Mouse (Mus musculus): ENCODE results near the gene Nsun4.

Nsun4 gene

GRCm38 (mm10) chr4:116048130-116048920 lies 5.4 kb downstream of the Nsun4 start:
- in situ Hi-C loops (cut with MboI): no loop called here

DNA sequence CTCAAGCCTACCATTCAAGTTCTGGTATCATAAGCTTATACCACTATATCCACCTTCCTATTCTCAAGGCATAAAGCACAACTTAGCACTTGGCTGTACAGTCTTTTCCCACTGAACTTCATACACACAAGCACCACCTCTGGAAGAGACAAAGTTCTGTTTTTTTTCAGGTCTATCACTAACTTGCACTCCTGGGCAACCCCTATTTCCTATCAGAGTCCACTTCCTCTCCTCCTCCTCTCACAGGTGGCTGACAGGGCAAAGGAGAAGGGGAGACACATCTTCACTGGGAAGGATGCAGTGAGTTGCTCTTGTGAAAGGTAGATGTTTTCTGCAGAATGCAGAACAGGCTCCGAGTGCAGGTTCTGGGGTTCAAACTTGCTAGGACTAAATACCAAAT lies 6.0 kb downstream of the Nsun4 start:
- in situ Hi-C loops (cut with MboI): no loop called here

DNA sequence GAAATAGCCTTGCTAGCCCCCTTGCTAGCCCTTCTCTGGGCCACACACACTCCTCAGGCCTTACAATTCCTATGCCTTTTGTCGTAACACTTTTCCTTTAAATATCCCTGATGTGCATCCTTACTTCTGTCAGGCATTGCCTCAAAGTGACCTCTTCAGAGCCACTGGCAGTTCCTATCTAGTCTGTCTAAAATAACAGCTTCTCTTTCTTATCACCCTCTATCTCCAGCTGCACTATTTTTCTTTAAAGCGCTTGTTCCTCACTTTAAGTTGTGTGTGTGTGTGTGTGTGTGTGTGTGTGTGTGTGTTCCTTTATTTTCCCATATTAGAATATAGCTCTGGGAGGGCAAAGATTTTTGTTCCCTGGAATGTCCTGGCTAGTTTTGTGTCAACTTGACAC lies 7.1 kb downstream of the Nsun4 start:
- in situ Hi-C loops (cut with MboI): no loop called here

DNA sequence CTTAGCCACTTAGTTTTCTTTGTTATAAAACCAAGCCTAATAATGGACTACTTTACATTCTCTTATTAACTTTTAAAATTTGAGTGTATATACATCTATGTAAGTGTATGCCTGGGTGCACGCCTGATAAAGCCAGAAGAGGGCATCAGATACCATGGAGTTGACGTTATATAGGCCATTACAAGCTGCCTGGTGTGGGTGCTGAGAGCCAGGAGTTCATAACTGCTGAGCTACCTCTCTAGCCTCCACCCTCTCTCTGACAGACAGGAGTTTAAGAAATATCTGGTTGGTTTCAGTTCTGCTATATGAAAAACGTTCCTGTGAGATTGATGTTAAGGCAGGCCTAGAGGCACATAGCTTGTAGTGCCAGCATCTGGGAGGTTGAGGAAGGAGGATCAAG lies 11.5 kb downstream of the Nsun4 start:
- in situ Hi-C loops (cut with MboI): no loop called here

DNA sequence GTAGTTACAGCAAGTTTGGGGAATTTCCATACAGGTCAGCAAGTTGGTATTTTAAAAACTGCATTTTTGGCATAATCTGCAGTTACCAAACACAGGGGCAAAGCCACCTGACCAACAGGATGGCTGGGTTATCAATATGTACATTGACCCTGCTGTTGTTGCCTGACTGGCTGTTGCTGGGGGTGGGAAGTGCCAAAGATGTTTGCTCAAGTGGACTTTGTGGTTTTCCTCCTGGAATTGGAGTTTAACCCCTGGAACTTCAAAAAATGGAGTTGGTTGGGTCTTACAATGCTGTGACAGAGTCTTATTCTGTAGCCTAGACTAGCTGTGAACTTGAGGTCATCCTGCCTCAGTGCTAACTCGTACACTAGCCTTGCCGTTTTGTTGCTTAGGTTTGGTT lies 13.2 kb downstream of the Nsun4 start:
- in situ Hi-C loops (cut with MboI): no loop called here

- in situ Hi-C loops (cut with MboI): no loop called here
Measured at GRCm38 (mm10) chr4:116033374-116033773, 20.3 kb downstream of the Nsun4 start.

GRCm38 (mm10) chr4:116032906-116033305 lies 20.8 kb downstream of the Nsun4 start:
- in situ Hi-C loops (cut with MboI): no loop called here

- in situ Hi-C loops (cut with MboI): no loop called here
Measured at GRCm38 (mm10) chr4:116017902-116018746, 35.6 kb downstream of the Nsun4 start, which contains the start of gene Faah. TSS of gene Faah (minus strand) at chr4:116017926.

DNA sequence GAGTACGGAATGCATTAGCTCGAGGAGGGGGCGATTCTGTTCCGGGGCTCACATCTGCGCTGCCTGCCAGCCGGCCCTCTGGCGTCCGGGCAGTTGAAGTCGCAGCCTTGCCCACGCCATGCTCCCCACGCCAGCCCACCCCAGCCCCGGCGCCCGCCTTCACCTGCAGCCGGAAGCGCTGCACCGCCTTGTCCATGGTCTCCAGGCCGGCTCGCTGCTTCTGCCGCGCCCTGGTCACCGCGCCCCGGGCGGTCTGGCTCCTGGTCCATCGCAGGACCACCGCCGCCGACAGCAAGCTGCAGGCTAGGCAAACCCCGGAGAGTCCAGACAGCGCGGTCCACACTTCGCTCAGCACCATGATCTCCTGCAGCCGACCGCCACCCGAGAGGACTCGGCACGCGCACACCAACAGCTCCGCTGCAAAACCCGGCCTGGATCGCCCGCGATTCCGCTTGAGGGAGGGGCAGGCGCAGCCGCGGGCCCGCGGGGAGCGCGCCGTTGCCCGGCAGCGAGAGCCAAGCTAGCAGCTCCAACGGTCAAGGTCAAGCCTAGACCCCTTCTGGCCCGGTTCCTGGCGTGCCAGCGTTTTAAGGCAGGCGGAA lies 36.3 kb downstream of the Nsun4 start:
- in situ Hi-C loops (cut with MboI): no loop called here

DNA sequence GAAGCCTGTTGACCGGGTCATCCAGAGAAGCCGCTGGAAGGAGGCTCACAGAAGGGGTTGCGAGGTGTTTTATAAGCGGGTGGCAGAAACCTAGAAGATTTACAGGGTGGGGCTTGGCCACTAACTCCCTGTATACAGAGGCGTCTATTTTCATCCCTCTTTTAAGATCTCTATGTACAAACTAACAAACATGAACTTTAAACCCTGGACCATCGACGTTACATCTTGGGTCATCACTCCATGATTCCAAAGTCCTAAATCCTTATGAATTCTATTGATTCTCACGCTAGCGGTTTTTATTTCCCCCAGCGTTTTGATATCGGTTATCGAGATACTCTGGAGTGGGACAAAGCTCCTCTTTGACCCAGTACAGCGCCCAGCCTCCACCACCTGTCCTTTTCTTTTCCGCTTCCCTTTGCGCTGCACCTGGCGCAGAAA lies 36.8 kb downstream of the Nsun4 start:
- in situ Hi-C loops (cut with MboI): no loop called here

DNA sequence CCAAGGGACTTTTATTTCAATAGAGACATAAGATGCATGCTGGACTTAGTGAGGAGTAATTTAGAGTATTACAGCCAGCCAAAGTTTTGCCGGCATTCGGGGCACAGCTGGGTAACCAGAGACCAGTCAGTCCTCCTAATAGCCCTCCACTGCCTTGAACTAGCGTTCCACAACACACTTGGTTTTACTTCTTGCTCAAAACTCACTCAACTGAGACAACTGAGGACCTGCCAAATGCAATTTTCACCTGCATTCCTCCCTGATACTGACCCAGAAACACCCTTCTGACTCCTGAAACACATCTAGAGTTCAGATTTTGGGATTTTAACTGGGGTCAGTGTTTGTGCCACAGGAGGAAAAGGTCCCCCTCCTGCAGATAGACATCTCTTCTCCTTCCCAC lies 37.3 kb downstream of the Nsun4 start:
- in situ Hi-C loops (cut with MboI): no loop called here

DNA sequence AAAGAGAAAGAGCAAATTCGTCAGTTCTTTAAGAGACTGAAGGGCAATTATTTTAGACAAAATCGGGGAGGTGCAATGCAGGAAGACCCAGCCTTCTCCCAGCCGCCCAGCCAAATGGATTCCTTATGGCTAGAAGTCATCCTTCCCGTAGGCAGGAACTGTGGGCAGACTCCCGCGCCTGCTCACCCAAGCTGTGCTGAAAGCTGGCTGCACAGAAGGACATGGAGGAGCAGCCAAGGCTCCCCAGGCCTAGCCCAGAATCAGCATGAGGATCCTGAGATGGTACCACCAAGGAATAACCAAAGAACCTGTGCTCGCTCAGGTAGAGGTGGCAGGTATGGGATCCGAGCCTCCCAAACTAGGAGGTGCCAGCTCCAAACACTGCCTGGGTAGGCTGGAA lies 37.7 kb downstream of the Nsun4 start:
- in situ Hi-C loops (cut with MboI): no loop called here

GRCm38 (mm10) chr4:116015502-116015901 lies 38.2 kb downstream of the Nsun4 start:
- in situ Hi-C loops (cut with MboI): no loop called here

DNA sequence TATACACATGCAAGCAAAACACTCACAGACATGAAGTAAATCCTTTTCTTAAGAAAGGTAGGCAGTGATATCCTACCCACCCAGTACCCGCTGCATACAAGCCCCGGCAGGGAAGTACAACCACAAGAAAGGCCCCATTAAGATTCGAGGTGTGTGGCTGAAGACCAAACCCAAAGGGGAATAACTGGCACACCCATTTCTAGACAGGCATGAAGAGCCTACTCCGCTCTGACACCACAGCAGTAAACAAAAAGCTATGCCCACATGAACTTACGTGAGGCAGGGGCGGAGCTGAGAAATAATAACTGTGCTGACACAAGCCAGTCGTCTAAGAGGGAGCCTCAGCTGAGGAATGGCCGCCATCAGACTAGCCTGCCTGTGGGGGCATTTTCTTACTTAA lies 43.5 kb downstream of the Nsun4 start:
- in situ Hi-C loops (cut with MboI): no loop called here

GRCm38 (mm10) chr4:116001206-116001605 lies 52.5 kb downstream of the Nsun4 start:
- in situ Hi-C loops (cut with MboI): no loop called here

- in situ Hi-C loops (cut with MboI): no loop called here
Measured at GRCm38 (mm10) chr4:116000671-116001070, 53.0 kb downstream of the Nsun4 start.

DNA sequence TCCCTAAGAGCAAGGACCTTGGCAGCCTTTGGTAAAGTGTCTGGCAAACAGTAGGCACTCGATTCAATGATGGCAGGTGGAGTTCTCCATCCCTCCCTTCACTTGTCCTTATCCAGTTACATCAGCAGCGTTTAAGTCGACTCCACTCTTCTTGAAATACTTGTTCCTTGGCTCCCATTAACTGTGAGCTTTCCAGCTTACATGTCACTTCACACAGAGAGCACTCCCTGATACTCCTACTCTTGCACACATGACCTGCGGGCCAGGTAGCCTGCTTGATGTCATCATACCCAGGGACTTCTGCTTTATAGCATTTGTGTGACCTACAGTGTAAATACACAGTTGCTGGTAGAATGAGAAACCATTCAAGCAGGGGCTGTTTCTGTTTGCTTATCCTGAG lies 56.9 kb downstream of the Nsun4 start:
- in situ Hi-C loops (cut with MboI): no loop called here

GRCm38 (mm10) chr4:115995376-115995730 lies 58.3 kb downstream of the Nsun4 start:
- in situ Hi-C loops (cut with MboI): no loop called here

DNA sequence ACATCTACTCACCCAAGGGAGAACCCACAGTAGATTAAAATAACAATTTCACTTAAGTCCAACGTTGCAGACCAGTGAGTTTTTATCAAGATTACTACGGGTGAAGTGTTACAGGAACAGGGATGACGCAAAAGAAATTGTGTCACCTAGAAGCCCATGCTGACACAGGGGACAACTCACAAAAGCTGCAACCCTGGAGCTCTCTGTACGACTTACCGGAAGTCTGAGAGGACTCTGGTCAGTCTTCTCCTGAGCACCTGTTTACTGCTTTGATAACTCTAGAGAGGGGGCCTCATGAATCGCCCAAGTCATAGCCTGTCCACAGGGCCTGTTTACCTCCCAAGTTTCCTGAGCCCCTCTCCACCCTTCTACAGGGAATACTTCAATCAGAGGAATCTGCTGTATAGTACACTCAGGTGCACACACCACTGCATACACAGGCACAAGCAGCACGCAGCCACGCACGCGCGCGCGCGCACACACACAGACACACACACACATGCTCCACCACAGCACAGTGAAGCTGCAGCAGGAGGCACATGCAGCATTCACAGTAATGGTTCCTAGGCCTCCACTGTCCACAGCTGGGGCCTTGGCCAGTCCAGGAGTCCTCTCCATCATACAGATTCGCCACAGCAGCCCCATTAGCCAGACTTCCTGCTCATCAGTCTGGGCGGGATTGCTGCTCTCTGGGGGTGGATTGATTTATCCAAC lies 58.9 kb downstream of the Nsun4 start:
- in situ Hi-C loops (cut with MboI): no loop called here

- in situ Hi-C loops (cut with MboI): no loop called here
Measured at GRCm38 (mm10) chr4:115989382-115989781, 64.3 kb downstream of the Nsun4 start.

GRCm38 (mm10) chr4:115987858-115988530 lies 65.7 kb downstream of the Nsun4 start:
- in situ Hi-C loops (cut with MboI): no loop called here

GRCm38 (mm10) chr4:115987436-115987835 lies 66.2 kb downstream of the Nsun4 start:
- in situ Hi-C loops (cut with MboI): no loop called here
